Mouse (Mus musculus) stomach, embryonic 14.5 days (tissue): Measurements from ENCODE around the gene Iqschfp. TPM values are rescaled to one million over a fixed set of nuclear protein-coding genes. Genes with fewer than 3 reads are reported as not detected.

Experiments
- ATAC-seq: fragments of 200-750 bp; cut with Nextera tagmentation; 2 replicates; pipeline ENCODE4 v1.8.0; 2017; ENCODE audit warnings: low read depth, moderate TSS enrichment; ENCODE audit not compliant: insufficient number of reproducible peaks, insufficient read depth, low FRiP score
- H3K27ac ChIP-seq: fragments of 300-500 bp; sonication (generic); 2 replicates; pipeline ENCODE4 v1.5.1; 2014; ENCODE audit warnings: mild to moderate bottlenecking, low read length, moderate library complexity, mixed read lengths
- H3K27me3 ChIP-seq: fragments of 300-500 bp; sonication (generic); 2 replicates; pipeline ENCODE4 v1.6.1; 2014; ENCODE audit warnings: low read length, control low read depth, mixed read lengths; ENCODE audit not compliant: control insufficient read depth, insufficient read depth
- H3K36me3 ChIP-seq: fragments of 300-500 bp; sonication (generic); 2 replicates; pipeline ENCODE4 v1.6.1; 2014; ENCODE audit warnings: mild to moderate bottlenecking, control low read depth, low read length, moderate library complexity, mixed read lengths; ENCODE audit not compliant: control insufficient read depth, insufficient read depth
- H3K4me1 ChIP-seq: fragments of 300-500 bp; sonication (generic); 2 replicates; pipeline ENCODE4 v1.6.1; 2014; ENCODE audit warnings: low read length, control low read depth, mixed read lengths; ENCODE audit not compliant: control insufficient read depth, insufficient read depth
- H3K4me2 ChIP-seq: fragments of 300-500 bp; sonication (generic); replicated peaks from 2 replicates; pipeline ENCODE4 v1.6.1; 2014; ENCODE audit warnings: low read depth, low read length, control low read depth
- H3K4me3 ChIP-seq: fragments of 300-500 bp; sonication (generic); 2 replicates; pipeline ENCODE4 v1.5.1; 2014; ENCODE audit warnings: low read depth, low read length, control low read depth
- H3K9ac ChIP-seq: fragments of 300-500 bp; sonication (generic); replicated peaks from 2 replicates; pipeline ENCODE4 v1.6.1; 2014; ENCODE audit warnings: low read depth, mild to moderate bottlenecking, control low read depth, low read length, moderate library complexity, mixed read lengths
- H3K9me3 ChIP-seq: fragments of 300-500 bp; sonication (generic); 2 replicates; pipeline ENCODE4 v1.6.1; 2016; ENCODE audit warnings: low read depth, low read length, control low read depth; ENCODE audit not compliant: control insufficient read depth
- WGBS: fragments of 180-500 bp; shearing (Covaris S2); extraction: QIAGEN DNeasy Blood & Tissue Kit; methylation state at CpG from one replicate; pipeline ENCODE4 v1.1.7; 2014; 5-methylcytosine and 5-hydroxymethylcytosine counted together
- polyA plus RNA-seq: library from polyadenylated mRNA; unstranded; fragments of >200 nt; fragmentation: Nextera tagmentation; extraction: Ambion mirVana; gene quantifications from 2 replicates; pipeline ENCODE4 v1.2.1, GENCODE M21; 2014

The Iqschfp gene
- polyA plus RNA-seq, 1 experiment from 2014 or later, result 0.20 TPM

- Histone ChIP-seq H3K4me3 (no peak overlapping the region), H3K27me3 (no peaks in the 10 kb centered on the region), H3K4me2 (no peak overlapping the region), H3K27ac (no peak overlapping the region), H3K4me1 (no peaks in the 10 kb centered on the region), H3K9me3 (no peaks in the 10 kb centered on the region), H3K36me3 (no peaks in the 10 kb centered on the region), H3K9ac (no peak overlapping the region)
- 86% methylated on average over 10 of the region's 10 CpGs for WGBS
- ATAC-seq, result no peak
Measured at GRCm38 (mm10) chr3:68525361-68525878, 633.4 kb downstream of the Iqschfp start.

- H3K27me3 ChIP-seq, result no peaks in the 10 kb centered on the region
- no peaks in the 10 kb centered on the region for H3K4me1 ChIP-seq
- no peaks in the 10 kb centered on the region for H3K9me3 ChIP-seq
- no peak overlapping the region for H3K4me3 ChIP-seq
- no peaks in the 10 kb centered on the region for H3K36me3 ChIP-seq
- 54% methylated on average over 4 of the region's 4 CpGs for WGBS
- H3K9ac ChIP-seq, result no peak overlapping the region
- ATAC-seq, result no peak
- H3K27ac ChIP-seq, result no peak overlapping the region
- H3K4me2 ChIP-seq, result no peak overlapping the region
Measured at GRCm38 (mm10) chr3:68526416-68526815, 634.4 kb downstream of the Iqschfp start.

DNA sequence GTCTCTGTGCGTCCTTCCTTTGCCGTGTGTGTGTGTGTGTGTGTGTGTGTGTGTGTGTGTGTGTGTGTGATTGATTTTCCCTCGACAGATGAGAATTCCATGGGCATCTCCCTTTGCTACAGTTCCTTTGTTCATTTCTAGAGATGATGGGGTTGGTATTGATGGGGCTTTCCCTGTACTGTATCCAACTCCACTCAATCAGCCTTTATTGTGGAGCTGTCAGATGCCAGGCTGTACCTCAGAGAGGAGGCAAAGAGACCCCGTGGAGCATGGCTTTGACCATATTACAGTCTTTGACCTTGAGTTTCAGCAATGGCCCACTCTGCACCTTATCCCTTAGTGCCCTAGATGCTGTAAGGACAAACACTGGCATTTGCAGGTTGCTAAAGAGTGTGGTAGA lies 635.1 kb downstream of the Iqschfp start:
- no peaks in the 10 kb centered on the region for H3K27me3 ChIP-seq
- H3K27ac ChIP-seq, result no peak overlapping the region
- H3K9ac ChIP-seq, result no peak overlapping the region
- 65% methylated on average over 4 of the region's 4 CpGs for WGBS
- no peak overlapping the region for H3K4me3 ChIP-seq
- no peak overlapping the region for H3K4me2 ChIP-seq
- no peaks in the 10 kb centered on the region for H3K9me3 ChIP-seq
- no peaks in the 10 kb centered on the region for H3K36me3 ChIP-seq
- H3K4me1 ChIP-seq, result no peaks in the 10 kb centered on the region
- no peak for ATAC-seq

DNA sequence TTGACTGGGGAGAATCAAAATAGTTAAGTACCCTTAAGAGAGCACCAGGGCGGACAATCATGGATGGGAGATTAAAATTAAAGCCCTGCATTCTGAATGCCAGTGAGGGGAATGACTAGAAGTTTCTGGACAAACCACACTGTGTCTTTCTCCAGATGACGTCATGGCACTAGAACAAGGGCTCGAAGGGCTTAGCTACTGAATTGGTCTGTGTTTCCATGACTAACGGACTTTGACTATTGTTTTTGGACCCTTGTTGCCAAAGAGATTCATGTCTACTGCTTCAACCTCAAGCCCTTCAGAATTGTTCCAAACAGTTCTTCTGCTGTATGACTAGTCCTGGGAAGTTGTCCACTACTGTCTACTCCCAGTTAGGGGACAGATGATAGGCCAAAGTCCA lies 639.9 kb downstream of the Iqschfp start:
- 89% methylated on average over 4 of the region's 4 CpGs for WGBS
- Histone ChIP-seq H3K4me1 (0 out of 2 replicates have a peak, but pooled peaks cover 6% of the 10 kb centered on the region), H3K4me3 (no peak overlapping the region), H3K27me3 (no peaks in the 10 kb centered on the region), H3K36me3 (no peaks in the 10 kb centered on the region), H3K9me3 (no peaks in the 10 kb centered on the region), H3K9ac (no peak overlapping the region), H3K4me2 (no peak overlapping the region), H3K27ac (no peak overlapping the region)
- no peak for ATAC-seq

- WGBS, result 34% methylated on average over 5 of the region's 7 CpGs
- Histone ChIP-seq H3K4me3 (no peak overlapping the region), H3K9me3 (no peaks in the 10 kb centered on the region), H3K36me3 (no peaks in the 10 kb centered on the region), H3K27me3 (no peaks in the 10 kb centered on the region), H3K4me1 (0 out of 2 replicates have a peak, but pooled peaks cover 6% of the 10 kb centered on the region), H3K9ac (no peak overlapping the region), H3K27ac (peak overlapping the region; percentile 22; the same call in 1 of the 2 replicates), H3K4me2 (no peak overlapping the region)
- peak; percentile 37; the same call in 1 of the 2 replicates for ATAC-seq
Measured at GRCm38 (mm10) chr3:68534571-68535051, 642.6 kb downstream of the Iqschfp start.

GRCm38 (mm10) chr3:68535160-68535728 lies 643.2 kb downstream of the Iqschfp start:
- ATAC-seq, result no peak
- Histone ChIP-seq H3K4me2 (no peak overlapping the region), H3K4me3 (no peak overlapping the region), H3K9ac (no peak overlapping the region), H3K27ac (0 out of 2 replicates have a peak overlapping the region, but pooled peaks have one; percentile 22), H3K4me1 (0 out of 2 replicates have a peak, but pooled peaks cover 6% of the 10 kb centered on the region), H3K36me3 (no peaks in the 10 kb centered on the region), H3K27me3 (no peaks in the 10 kb centered on the region), H3K9me3 (no peaks in the 10 kb centered on the region)
- WGBS, result 76% methylated on average over 7 of the region's 7 CpGs

- WGBS, result 69% methylated on average over 3 of the region's 3 CpGs
- Histone ChIP-seq H3K9me3 (no peaks in the 10 kb centered on the region), H3K4me1 (0 out of 2 replicates have a peak, but pooled peaks cover 6% of the 10 kb centered on the region), H3K36me3 (no peaks in the 10 kb centered on the region), H3K27me3 (no peaks in the 10 kb centered on the region), H3K4me2 (no peak overlapping the region), H3K27ac (no peak overlapping the region), H3K9ac (no peak overlapping the region), H3K4me3 (no peak overlapping the region)
- ATAC-seq, result no peak
Measured at GRCm38 (mm10) chr3:68536071-68536470, 644.0 kb downstream of the Iqschfp start.

- no peaks in the 10 kb centered on the region for H3K4me1 ChIP-seq
- H3K27me3 ChIP-seq, result no peaks in the 10 kb centered on the region
- ATAC-seq, result no peak
- no peak overlapping the region for H3K9ac ChIP-seq
- no peaks in the 10 kb centered on the region for H3K9me3 ChIP-seq
- no peaks in the 10 kb centered on the region for H3K36me3 ChIP-seq
- no peak overlapping the region for H3K4me2 ChIP-seq
- no peak overlapping the region for H3K4me3 ChIP-seq
- 87% methylated on average over 8 of the region's 8 CpGs for WGBS
- no peak overlapping the region for H3K27ac ChIP-seq
Measured at GRCm38 (mm10) chr3:68541688-68542087, 649.7 kb downstream of the Iqschfp start.
